Mouse (Mus musculus) testis, adult 2 months (tissue): Measurements from ENCODE around the gene Paqr5. TPM values are rescaled to one million over a fixed set of nuclear protein-coding genes. Genes with fewer than 3 reads are reported as not detected.

ENCODE experiments used
- H3K27ac ChIP-seq: fragments of 200-500 bp; 2 replicates; pipeline ENCODE4 v1.5.1; 2012; ENCODE audit warnings: low read depth, low read length; ENCODE audit not compliant: control insufficient read depth, insufficient read depth
- H3K27me3 ChIP-seq: fragments of 200-500 bp; 2 replicates; pipeline ENCODE4 v1.6.1; 2012; ENCODE audit warnings: mild to moderate bottlenecking, low read length, moderate library complexity; ENCODE audit not compliant: control insufficient read depth, insufficient read depth
- H3K36me3 ChIP-seq: fragments of 200-500 bp; 2 replicates; pipeline ENCODE4 v1.6.1; 2012; ENCODE audit warnings: mild to moderate bottlenecking, low read length; ENCODE audit not compliant: control insufficient read depth, insufficient read depth
- H3K4me1 ChIP-seq: fragments of 200-500 bp; 2 replicates; pipeline ENCODE4 v1.6.1; 2012; ENCODE audit warnings: low read length; ENCODE audit not compliant: control insufficient read depth, insufficient read depth
- H3K4me3 ChIP-seq: fragments of 200-500 bp; 2 replicates; pipeline ENCODE4 v1.5.1; 2012; ENCODE audit warnings: low read depth, mild to moderate bottlenecking, low read length, moderate library complexity, mixed read lengths; ENCODE audit not compliant: control insufficient read depth
- CTCF ChIP-seq: fragments of 200-500 bp; IDR thresholded peaks from 2 replicates; pipeline ENCODE4 v1.5.1; 2012; ENCODE audit warnings: low read depth, mild to moderate bottlenecking, inconsistent platforms, low read length, moderate library complexity; ENCODE audit not compliant: control insufficient read depth, insufficient read depth, insufficient replicate concordance
- POLR2A ChIP-seq: fragments of 200-500 bp; IDR thresholded peaks from 2 replicates; pipeline ENCODE4 v1.6.1; 2012; ENCODE audit warnings: low read depth, mild to moderate bottlenecking, inconsistent platforms, low read length, moderate library complexity; ENCODE audit not compliant: control insufficient read depth
- polyA plus RNA-seq: library from polyadenylated mRNA; depleted of rRNA; stranded (reverse); fragments of >200 nt; gene quantifications from 2 replicates; pipeline ENCODE4 v1.2.3, GENCODE M21; 2012

Paqr5 gene
- polyA plus RNA-seq, 1 experiment: 867 TPM

- TF ChIP-seq POLR2A (no peak), CTCF (no peak)
- H3K27me3 ChIP-seq: no peaks in the 10 kb centered on the region
- H3K27ac ChIP-seq: no peak overlapping the region
These were observed 22.5 kb upstream of the Paqr5 start for GRCm38 (mm10) chr9:62049166-62049565.

GRCm38 (mm10) chr9:62042167-62042566 lies 15.5 kb upstream of the Paqr5 start:
- Histone ChIP-seq H3K36me3 (no peaks in the 10 kb centered on the region), H3K4me3 (no peak overlapping the region), H3K27ac (no peak overlapping the region), H3K27me3 (no peaks in the 10 kb centered on the region), H3K4me1 (no peaks in the 10 kb centered on the region; the same call in 1 of the 2 replicates)
- TF ChIP-seq POLR2A (no peak), CTCF (no peak)

More at GRCm38 (mm10) chr9:62049166-62049565, 22.5 kb upstream of the Paqr5 start:
- Histone ChIP-seq H3K4me1 (no peaks in the 10 kb centered on the region), H3K36me3 (no peaks in the 10 kb centered on the region), H3K4me3 (no peak overlapping the region)

- TF ChIP-seq POLR2A: no peak
- peak; percentile 93; the same call in 1 of the 2 replicates for TF ChIP-seq CTCF
- H3K36me3 ChIP-seq: no peaks in the 10 kb centered on the region
- H3K4me3 ChIP-seq: peak overlapping the region; percentile 52
- no peaks in the 10 kb centered on the region; the same call in 1 of the 2 replicates for H3K4me1 ChIP-seq
- no peaks in the 10 kb centered on the region for H3K27me3 ChIP-seq
- H3K27ac ChIP-seq: no peak overlapping the region
These were observed 13.5 kb upstream of the Paqr5 start for GRCm38 (mm10) chr9:62040008-62040608.

- Histone ChIP-seq H3K27ac (no peak overlapping the region), H3K27me3 (no peaks in the 10 kb centered on the region), H3K36me3 (no peaks in the 10 kb centered on the region), H3K4me3 (no peak overlapping the region), H3K4me1 (no peaks in the 10 kb centered on the region; the same call in 1 of the 2 replicates)
- TF ChIP-seq CTCF: no peak
- TF ChIP-seq POLR2A: no peak
These were observed 9.2 kb upstream of the Paqr5 start for GRCm38 (mm10) chr9:62035806-62036205.

GRCm38 (mm10) chr9:62032206-62032605 lies 5.5 kb upstream of the Paqr5 start:
- no peak for TF ChIP-seq POLR2A
- Histone ChIP-seq H3K27ac (no peak overlapping the region), H3K4me1 (no peaks in the 10 kb centered on the region), H3K4me3 (no peak overlapping the region), H3K36me3 (no peaks in the 10 kb centered on the region), H3K27me3 (no peaks in the 10 kb centered on the region)

GRCm38 (mm10) chr9:62028072-62028471 lies 1.4 kb upstream of the Paqr5 start:
- H3K4me1 ChIP-seq: peaks cover 3% of the 10 kb centered on the region
- no peaks in the 10 kb centered on the region for H3K36me3 ChIP-seq
- H3K27ac ChIP-seq: no peak overlapping the region
- no peak overlapping the region for H3K4me3 ChIP-seq
- no peak for TF ChIP-seq POLR2A
- no peak for TF ChIP-seq CTCF
- H3K27me3 ChIP-seq: no peaks in the 10 kb centered on the region

- TF ChIP-seq CTCF: no peak
- TF ChIP-seq POLR2A: no peak
- H3K27me3 ChIP-seq: no peaks in the 10 kb centered on the region
- no peak overlapping the region for H3K4me3 ChIP-seq
- no peaks in the 10 kb centered on the region for H3K36me3 ChIP-seq
- H3K4me1 ChIP-seq: peaks cover 3% of the 10 kb centered on the region
- no peak overlapping the region for H3K27ac ChIP-seq
These were observed 1.6 kb downstream of the Paqr5 start for GRCm38 (mm10) chr9:62025056-62025455.
